Mouse (Mus musculus) c-Kit-positive CD71-negative TER-119-negative erythroid progenitor cells, embryonic 14.5 days (primary cell): ENCODE results near the gene Efcab11.

ENCODE experiments used
- DNase-seq: peaks from one replicate; pipeline ENCODE4 v3.0.0-alpha.2; 2013; ENCODE audit warnings: low read depth

Gene Efcab11

DNA sequence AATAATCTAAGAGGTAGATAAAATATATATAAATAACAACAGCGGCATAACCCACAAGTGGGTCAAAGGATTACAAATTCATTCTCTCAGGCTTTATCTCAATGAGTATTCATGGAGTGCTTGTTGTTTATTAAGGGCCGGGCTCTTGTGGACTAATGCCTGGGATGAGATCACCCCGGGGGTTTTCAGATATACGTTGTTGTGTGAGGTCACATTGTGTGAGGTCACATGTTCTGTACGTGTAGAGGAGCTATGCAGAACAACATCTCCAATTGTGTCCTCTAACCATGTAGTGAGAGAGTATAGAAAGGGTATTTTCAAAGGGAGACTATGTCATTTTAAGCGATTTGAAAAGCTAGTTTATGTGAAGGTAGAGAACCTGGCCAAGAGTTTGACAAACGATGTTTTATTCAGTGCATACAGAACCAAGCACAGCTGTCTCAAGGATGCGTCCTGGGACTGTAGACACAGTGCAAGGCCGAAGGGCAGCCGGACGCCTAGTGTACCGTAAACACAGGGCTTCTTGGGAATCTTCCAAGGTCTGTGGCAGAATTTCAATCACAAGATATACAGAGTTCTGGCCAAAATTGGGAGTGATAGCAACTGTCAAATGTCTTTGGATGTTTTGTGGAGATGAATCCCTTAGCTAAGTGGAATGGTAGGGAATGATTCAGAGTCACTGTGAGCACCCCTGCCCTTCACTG, 212.9 kb downstream of the Efcab11 start:
- DNase-seq: no peak

- DNase-seq: no peak
Measured at GRCm38 (mm10) chr12:99670762-99671152, 213.5 kb downstream of the Efcab11 start.

DNA sequence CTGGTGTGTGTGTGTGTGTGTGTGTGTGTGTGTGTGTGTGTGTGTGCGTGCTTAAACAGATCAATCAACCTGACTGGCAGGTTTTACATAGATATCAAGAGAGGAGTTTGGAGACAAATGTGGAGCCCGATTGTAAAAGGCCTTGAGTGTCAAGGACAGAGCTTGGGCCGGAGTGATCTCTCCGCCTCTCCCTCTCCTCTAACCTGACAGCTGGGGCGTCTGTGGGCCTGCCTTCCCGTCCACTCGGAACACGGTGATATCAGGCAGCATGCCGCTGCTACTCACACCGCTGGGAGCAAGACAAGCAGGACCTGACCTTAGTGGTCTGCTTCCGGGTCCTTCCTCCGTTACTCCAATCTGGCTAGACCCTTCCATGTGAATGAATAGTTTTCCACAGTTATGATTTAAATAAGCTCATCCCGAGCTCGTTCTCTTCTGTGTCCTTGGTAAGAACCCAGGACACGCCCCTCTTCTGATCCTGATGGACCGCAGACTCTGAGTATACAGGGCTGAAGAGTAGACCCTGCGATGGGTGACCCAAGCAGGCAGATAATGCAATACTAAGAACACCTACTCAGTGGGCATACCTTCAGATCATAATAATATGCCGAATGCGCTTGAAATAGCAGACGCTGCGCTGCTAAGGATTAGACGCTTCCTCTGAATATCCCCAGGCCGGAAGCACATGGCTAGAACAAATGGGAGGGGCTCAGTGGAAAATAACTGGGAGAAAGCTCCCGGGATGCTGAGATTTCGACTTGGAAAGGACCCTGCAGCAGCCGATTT, 214.1 kb downstream of the Efcab11 start:
- no peak for DNase-seq

DNA sequence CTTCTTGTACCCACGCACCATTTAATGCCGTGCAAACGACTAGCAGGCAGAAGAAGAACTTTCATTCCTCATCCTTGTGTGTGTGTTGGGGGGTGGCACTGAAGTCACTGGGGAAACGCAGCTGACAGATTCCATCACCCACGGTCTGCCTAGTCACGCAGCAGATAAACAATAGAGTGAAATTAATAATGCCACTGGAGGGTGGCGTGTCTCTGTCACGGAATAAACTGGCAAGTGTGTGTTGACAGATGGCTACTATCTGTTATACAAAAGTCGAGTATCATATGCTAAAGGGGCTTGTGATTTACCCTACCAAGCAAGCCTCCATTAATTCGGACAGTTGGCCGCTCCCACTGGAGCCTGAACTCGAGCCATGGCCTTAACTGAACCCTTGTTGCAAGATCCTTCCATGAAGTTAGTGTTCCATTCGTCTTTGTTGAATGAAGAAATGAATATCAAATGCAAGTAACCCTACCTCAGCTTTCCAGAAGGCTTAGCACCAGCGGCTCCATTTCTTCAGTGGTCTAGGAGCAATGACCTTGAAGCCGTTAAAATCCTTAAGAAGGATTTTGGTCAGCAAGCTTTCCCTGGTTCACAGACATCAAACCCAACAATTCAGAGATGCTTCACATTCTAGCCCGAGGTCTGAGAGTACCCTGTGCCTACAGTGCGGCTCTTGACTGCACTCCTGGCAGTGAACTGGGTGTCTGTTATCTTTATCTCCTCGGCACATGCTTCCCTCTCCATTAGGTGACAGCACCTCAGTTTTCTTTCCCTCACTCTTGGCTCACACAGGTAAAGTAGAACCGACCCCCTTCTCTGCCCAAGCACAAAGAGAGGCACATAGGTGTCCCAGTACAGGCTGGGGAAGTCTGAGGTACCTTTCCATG, 229.0 kb downstream of the Efcab11 start:
- no peak for DNase-seq

GRCm38 (mm10) chr12:99652459-99652858, 231.8 kb downstream of the Efcab11 start:
- DNase-seq: no peak

GRCm38 (mm10) chr12:99649732-99650131, 234.5 kb downstream of the Efcab11 start:
- DNase-seq: no peak

GRCm38 (mm10) chr12:99648781-99649180, 235.5 kb downstream of the Efcab11 start:
- no peak for DNase-seq

DNA sequence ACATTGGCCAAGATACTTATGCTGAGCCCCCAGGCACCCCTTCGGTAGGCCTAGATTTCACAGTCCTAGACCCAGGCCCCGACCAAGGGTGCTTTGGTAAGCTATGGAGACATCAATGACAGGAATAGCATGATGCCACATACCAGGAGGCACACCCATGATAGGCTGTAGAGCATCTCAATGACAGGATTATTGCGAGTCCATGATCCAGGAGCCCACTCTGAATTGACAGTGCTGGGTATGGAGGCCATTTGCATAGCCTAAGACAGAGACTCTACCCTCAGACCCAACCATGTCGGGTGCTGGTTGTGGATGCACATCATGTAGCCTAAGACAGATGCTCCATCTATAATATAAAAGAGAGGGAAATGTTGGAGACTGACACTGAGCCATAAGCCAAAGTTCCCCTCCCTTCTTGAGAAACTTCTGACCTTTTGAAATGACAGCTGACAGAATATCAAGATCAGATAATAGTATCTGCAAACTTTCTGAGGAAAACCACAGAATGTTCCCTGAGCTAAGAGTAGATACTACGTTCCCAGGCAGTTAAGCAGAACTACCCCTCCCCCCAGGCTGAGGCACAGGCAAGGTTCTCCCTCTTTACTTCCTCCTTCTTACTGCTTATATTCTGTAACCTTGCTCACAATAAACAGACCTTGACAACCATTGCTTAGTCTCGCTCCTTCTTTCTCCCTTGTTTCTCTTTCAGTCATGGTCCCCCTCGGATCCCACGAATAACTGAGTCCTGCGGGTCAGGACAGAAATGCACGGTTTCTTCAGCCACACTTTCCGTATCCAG, 237.5 kb downstream of the Efcab11 start:
- no peak for DNase-seq

- no peak for DNase-seq
Measured at GRCm38 (mm10) chr12:99645418-99645817, 238.8 kb downstream of the Efcab11 start.

GRCm38 (mm10) chr12:99644966-99645365, 239.3 kb downstream of the Efcab11 start:
- no peak for DNase-seq
